Mouse (Mus musculus) large intestine, adult 2 months (tissue): ENCODE measurements around the gene Rex1bd. TPM values are rescaled to one million over a fixed set of nuclear protein-coding genes. Genes with fewer than 3 reads are reported as not detected.

Experiments
- DNase-seq: peaks from one replicate; pipeline ENCODE4 v3.0.0-alpha.2; 2012; ENCODE audit warnings: low read depth, low spot score
- WGBS: fragments of 180-500 bp; shearing (Covaris S2); methylation state at CpG from one replicate; pipeline ENCODE4 v1.1.7; 2018; 5-methylcytosine and 5-hydroxymethylcytosine counted together
- polyA plus RNA-seq: library from polyadenylated mRNA; depleted of rRNA; stranded (reverse); fragments of >200 nt; gene quantifications from 2 replicates; pipeline ENCODE4 v1.2.3, GENCODE M21; 2012; rRNA removed

The Rex1bd gene
- polyA plus RNA-seq, 1 experiment, result 159 TPM

DNA sequence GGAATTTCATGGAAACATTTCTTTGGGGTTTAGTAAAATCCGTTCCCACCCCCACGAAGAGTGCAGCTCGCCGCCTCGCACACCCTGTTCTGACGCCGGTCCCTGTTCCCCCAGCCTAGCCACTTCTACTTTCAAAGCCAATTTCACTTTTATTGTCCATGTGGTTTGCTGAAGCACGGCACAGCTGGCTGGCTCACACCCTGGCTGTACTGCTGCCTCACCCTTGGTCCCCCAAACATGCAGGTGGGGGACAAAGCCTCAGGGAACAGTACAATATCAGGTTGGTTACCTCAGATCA, 44.1 kb downstream of the Rex1bd start:
- no peak for DNase-seq
- WGBS, result 73% methylated on average over 8 of the region's 8 CpGs

DNA sequence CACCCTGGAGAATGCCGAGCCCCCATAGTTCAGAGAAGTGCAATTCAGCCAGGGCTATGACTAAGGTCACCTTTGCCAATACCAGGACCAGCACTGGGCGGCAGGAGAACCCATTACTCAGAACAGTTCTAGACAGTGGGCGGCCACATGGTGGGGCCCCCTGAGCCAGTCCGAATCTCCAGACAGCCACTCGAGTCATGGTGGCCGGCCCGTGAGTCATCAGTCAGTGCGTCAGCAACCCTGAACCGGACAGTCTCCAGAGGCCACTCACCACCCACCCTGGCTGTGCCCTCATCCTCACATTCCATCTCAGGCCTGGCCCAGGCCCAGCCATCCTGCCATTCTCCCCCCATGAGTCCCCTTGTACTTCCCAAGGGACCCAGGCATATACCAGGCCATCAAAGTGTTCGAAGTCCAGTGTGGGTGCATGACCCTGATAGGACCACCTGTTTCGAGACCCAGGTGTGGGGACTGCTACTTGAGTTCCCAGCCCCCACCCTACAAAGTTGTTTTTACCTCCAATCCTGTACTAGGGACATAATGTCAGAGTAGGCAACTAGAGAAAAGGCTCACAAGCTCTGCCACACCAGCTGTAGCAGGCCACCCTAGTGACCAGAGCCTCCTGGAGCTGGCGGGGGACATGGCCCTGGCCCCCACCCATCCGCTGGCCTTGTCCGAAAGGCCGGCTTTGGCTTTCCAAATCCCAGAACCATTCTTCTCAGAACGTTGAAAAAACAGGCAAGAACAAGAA, 44.6 kb downstream of the Rex1bd start:
- no peak for DNase-seq
- 88% methylated on average over 16 of the region's 16 CpGs for WGBS

DNA sequence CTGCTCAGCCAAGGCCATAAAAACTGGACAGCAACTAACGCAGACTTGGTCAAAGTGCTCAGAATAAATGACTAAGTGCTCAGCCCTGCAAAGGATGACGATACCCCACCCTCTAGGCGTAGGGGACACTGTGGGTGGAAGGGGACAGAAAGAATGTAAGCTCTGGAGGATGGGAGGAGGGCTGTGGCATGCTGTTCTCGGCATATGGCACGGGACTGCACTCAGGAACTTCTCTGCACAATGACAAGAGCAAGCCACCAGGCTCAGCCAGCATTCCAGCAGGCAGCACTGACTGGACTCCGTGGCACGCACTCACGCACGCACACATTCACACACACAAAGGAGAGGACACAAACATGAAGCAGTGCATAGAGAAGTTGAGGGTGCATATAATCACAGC, 45.9 kb downstream of the Rex1bd start:
- DNase-seq, result no peak
- WGBS, result 70% methylated on average over 9 of the region's 9 CpGs

DNA sequence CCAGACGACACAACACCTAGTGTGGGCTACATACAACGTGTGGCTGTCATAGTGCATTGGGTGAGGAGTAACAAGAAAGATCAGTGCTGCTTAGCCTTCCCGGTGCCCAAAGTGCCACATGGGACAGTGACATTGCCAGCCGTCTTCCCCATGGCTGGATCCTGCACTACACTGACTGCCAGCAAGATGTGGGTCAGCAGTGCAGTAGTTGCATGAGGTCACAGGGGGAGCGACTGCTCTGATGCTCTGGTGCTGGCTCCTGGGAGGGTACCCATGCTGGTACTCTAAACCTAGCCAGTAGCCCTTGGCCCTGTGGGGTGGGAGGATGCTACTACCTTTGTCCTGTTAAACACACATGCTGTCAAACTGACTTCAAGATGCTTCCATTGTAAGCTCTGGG, 46.4 kb downstream of the Rex1bd start:
- no peak for DNase-seq
- 86% methylated on average over 5 of the region's 5 CpGs for WGBS

DNA sequence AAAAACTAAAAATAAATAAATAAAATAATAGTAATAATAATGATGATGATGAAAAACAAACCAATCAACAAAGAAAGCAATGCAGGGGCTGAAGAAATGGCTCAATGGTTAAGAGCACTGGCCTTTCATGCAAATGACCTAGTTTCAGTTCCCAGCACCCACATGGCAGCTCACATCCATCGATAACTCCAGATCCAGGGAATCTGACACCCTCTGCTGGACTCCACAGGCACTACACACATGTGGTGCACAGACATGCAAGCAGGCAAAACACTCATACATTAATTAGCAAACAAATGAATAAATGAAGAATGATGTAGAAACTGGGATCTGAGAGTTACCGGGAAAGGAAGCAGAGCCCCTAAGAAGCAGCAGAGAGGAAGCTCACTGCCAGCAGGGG, 46.9 kb downstream of the Rex1bd start:
- DNase-seq, result no peak
- 96% methylated on average over 2 of the region's 2 CpGs for WGBS

DNA sequence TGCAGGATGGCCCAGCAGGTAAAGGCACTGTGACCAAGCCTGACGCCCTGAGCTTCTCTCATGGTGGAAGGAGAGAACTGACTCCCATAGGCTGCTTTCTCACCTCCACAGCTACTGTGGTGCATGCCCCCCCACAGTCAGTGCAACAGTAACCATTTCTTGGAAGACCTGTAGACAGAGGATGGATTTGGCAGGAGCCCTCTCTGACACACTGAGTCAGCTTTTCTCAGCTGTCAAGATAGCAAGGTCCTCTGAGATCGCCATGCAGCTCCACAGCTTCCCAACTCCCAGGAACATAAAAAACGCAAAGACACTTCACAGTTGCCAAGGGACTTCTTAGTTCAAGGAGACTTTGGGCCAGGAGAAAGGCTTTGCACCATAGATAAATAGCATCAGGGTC, 48.1 kb downstream of the Rex1bd start:
- WGBS, result 88% methylated on average over 3 of the region's 3 CpGs
- DNase-seq, result no peak

DNA sequence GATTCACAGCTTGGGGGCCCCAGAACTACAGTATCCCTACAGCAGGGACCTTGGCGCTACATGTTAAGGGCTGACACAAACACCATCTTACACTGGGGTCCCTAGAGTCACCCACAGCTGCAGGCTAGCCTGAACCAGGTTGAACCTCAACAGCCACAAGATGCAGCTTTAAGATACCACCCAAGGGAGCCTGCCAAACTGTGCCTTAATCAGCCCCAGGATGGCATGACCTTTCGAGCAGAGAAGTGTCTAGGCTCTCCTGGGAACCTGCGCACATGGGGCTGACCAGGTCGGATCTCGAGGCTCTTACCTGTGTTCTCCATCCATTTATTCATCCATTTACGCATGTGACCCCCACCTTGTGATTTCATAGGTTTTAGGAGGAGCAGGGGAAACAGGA, 48.7 kb downstream of the Rex1bd start:
- WGBS, result 91% methylated on average over 6 of the region's 6 CpGs
- DNase-seq, result no peak

DNA sequence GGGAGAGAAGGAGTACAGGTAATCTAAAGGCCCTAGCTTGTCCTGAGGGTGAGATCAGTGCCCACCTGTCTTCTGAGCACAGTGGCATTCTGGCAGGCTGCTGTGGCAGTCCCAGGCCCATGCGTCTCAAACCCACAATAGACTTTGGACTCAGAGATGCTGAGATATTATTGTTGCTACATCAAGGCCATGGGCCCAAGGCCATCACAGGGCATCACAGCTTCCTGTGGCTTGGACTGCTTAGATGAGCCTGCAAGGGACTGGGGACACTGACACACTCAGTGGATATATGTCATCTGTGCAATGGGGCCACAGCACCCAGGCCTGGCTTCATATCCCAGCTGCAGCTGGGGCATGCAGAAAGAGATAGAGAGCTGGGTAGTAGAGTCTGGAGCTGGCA, 49.6 kb downstream of the Rex1bd start:
- DNase-seq, result no peak
- 71% methylated on average over 1 of the region's 1 CpGs for WGBS

Other genes with a start within 250 kb of the Rex1bd start
- gene Homer3, start 223.9 kb downstream of the Rex1bd start, polyA plus RNA-seq, result 5.8 and 6.7 TPM in 2 replicates
- gene Ddx49, start 204.3 kb downstream of the Rex1bd start, polyA plus RNA-seq, result 40.9 and 57.8 TPM in 2 replicates
- 438 and 500 TPM in 2 replicates for gene Cope, start 204.2 kb downstream of the Rex1bd start, polyA plus RNA-seq
- 0.36 and 0.64 TPM in 2 replicates for gene Cers1, start 191.0 kb downstream of the Rex1bd start, polyA plus RNA-seq
- gene Gdf1, start 176.9 kb downstream of the Rex1bd start, polyA plus RNA-seq, result 0.14 and 0.26 TPM in 2 replicates
- gene Upf1, start 153.5 kb downstream of the Rex1bd start, polyA plus RNA-seq, result 24.5 and 35.3 TPM in 2 replicates
- 0.15 and 0.25 TPM in 2 replicates for gene Comp, start 133.2 kb downstream of the Rex1bd start, polyA plus RNA-seq
- 7.6 and 9.3 TPM in 2 replicates for gene Crtc1, start 67.2 kb downstream of the Rex1bd start, polyA plus RNA-seq
- gene Klhl26, start 29.8 kb downstream of the Rex1bd start, polyA plus RNA-seq, result 16.8 and 22.1 TPM in 2 replicates
- gene Tmem59l, start 19.4 kb downstream of the Rex1bd start, polyA plus RNA-seq, result 2.1 and 2.4 TPM in 2 replicates
- 1.1 and 2.0 TPM in 2 replicates for gene Crlf1, start 13.6 kb downstream of the Rex1bd start, polyA plus RNA-seq
- gene Uba52, start 4.0 kb upstream of the Rex1bd start, polyA plus RNA-seq, result 768 and 796 TPM in 2 replicates
- gene Fkbp8, start 21.0 kb upstream of the Rex1bd start, polyA plus RNA-seq, result 422 and 497 TPM in 2 replicates
- gene Kxd1, start 21.2 kb upstream of the Rex1bd start, polyA plus RNA-seq, result 64.3 and 72.6 TPM in 2 replicates
- gene Ell, start 32.7 kb upstream of the Rex1bd start, polyA plus RNA-seq, result 24.9 and 28.2 TPM in 2 replicates
- 103 and 108 TPM in 2 replicates for gene Isyna1, start 87.6 kb upstream of the Rex1bd start, polyA plus RNA-seq
- 110 and 122 TPM in 2 replicates for gene Ssbp4, start 102.1 kb upstream of the Rex1bd start, polyA plus RNA-seq
- 7.3 and 8.5 TPM in 2 replicates for gene Lrrc25, start 109.4 kb upstream of the Rex1bd start, polyA plus RNA-seq
- gene Gdf15, start 125.7 kb upstream of the Rex1bd start, polyA plus RNA-seq, result 1.8 and 2.2 TPM in 2 replicates
- gene Pgpep1, start 153.6 kb upstream of the Rex1bd start, polyA plus RNA-seq, result 52.0 and 73.1 TPM in 2 replicates
- 147 TPM in 2 replicates for gene Lsm4, start 166.5 kb upstream of the Rex1bd start, polyA plus RNA-seq
- gene Jund, start 192.2 kb upstream of the Rex1bd start, polyA plus RNA-seq, result 345 and 364 TPM in 2 replicates
- gene Iqcn, start 196.7 kb upstream of the Rex1bd start, polyA plus RNA-seq, result 0.01 TPM in 1 of 2 replicates, not detected in the other
- gene Gm3336, start 211.8 kb upstream of the Rex1bd start, polyA plus RNA-seq, result 59.5 and 63.8 TPM in 2 replicates
- gene Pde4c, start 217.0 kb upstream of the Rex1bd start, polyA plus RNA-seq, result 7.7 and 7.9 TPM in 2 replicates
- gene Rab3a, start 247.9 kb upstream of the Rex1bd start, polyA plus RNA-seq, result 21.5 and 24.6 TPM in 2 replicates